Mouse (Mus musculus) bone marrow macrophage, adult 2 months (primary cell): ENCODE results near the gene Pgghg. TPM values are rescaled to one million over a fixed set of nuclear protein-coding genes. Genes with fewer than 3 reads are reported as not detected.
A peak's percentile ranks its signal among the peaks of the same experiment; 100 is the strongest.

Experiments
- H3K27ac ChIP-seq: 2 replicates; pipeline ENCODE4 v1.5.1; 2012; ENCODE audit warnings: low read depth, low read length; ENCODE audit not compliant: insufficient read depth
- H3K4me1 ChIP-seq: 2 replicates; pipeline ENCODE4 v1.6.1; 2012; ENCODE audit warnings: low read length; ENCODE audit not compliant: control insufficient read depth, insufficient read depth
- H3K4me3 ChIP-seq: 2 replicates; pipeline ENCODE4 v1.5.1; 2012; ENCODE audit warnings: mild to moderate bottlenecking, low read length, moderate library complexity; ENCODE audit not compliant: insufficient read depth
- CTCF ChIP-seq: IDR thresholded peaks from 2 replicates; pipeline ENCODE4 v1.5.1; 2012; ENCODE audit warnings: low read depth, mild to moderate bottlenecking, low read length, moderate library complexity
- POLR2A ChIP-seq: IDR thresholded peaks from 2 replicates; pipeline ENCODE4 v1.6.1; 2012; ENCODE audit warnings: mild to moderate bottlenecking, low read depth, low read length, borderline replicate concordance
- polyA plus RNA-seq: library from polyadenylated mRNA; stranded (reverse); fragments of >200 nt; gene quantifications from 2 replicates; pipeline ENCODE4 v1.2.4, GENCODE M21; 2012; ENCODE audit not compliant: missing spikeins, insufficient read depth, insufficient read length

Pgghg gene
- polyA plus RNA-seq, 1 experiment, result 13.8 TPM

DNA sequence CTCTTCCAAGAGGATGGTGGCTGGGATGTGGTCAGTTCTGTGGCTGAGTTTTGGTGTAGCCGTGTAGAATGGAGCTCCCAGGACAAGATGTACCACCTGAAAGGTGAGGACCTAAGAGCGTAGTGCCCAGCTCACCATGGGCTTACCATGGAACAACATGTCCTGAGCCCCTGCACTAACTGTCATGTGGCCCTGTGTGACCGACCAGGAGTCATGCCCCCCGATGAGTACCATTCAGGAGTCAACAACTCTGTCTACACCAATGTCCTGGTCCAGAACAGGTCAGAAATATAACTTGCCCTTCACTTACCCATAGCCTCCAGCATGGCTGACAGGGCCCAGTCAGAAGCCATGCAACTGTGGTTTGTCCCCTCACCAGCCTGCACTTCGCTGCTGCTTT, 4.1 kb downstream of the Pgghg start:
- no peak overlapping the region for H3K27ac ChIP-seq
- no peak for TF ChIP-seq POLR2A
- no peak for TF ChIP-seq CTCF
- H3K4me1 ChIP-seq, result peaks cover 42% of the 10 kb centered on the region
- no peak overlapping the region for H3K4me3 ChIP-seq

DNA sequence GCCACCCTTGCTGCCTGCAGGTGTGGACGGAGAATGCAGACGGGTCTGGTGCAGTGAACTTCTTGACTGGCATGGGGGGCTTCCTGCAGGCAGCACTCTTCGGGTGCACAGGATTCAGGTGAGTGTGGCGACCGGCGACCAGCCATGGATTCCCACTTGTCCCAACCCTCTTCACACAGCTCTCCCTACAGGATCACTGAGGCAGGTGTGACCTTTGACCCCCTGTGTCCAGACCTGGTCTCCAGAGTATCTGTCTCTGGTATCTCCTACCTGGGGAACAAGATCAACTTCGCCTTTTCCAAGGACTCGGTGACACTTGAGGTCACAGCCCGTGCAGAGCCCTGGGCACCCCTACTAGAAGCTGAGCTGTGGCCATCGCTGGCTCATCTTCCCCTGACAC, 5.1 kb downstream of the Pgghg start:
- Histone ChIP-seq H3K4me3 (no peak overlapping the region), H3K27ac (no peak overlapping the region), H3K4me1 (peaks cover 45% of the 10 kb centered on the region)
- TF ChIP-seq POLR2A, result no peak
- no peak for TF ChIP-seq CTCF

- Histone ChIP-seq H3K4me1 (peaks cover 50% of the 10 kb centered on the region), H3K27ac (no peak overlapping the region), H3K4me3 (no peak overlapping the region)
- no peak for TF ChIP-seq CTCF
- TF ChIP-seq POLR2A, result no peak
These were observed 5.8 kb downstream of the Pgghg start for GRCm38 (mm10) chr7:140946980-140947379.

GRCm38 (mm10) chr7:140948161-140948560, 7.0 kb downstream of the Pgghg start:
- H3K4me3 ChIP-seq, result no peak overlapping the region
- peaks cover 50% of the 10 kb centered on the region for H3K4me1 ChIP-seq
- TF ChIP-seq POLR2A (no peak), CTCF (no peak)
- no peak overlapping the region for H3K27ac ChIP-seq

GRCm38 (mm10) chr7:140949255-140949654, 8.1 kb downstream of the Pgghg start:
- TF ChIP-seq POLR2A, result no peak
- TF ChIP-seq CTCF, result no peak
- Histone ChIP-seq H3K27ac (no peak overlapping the region), H3K4me1 (peaks cover 50% of the 10 kb centered on the region), H3K4me3 (no peak overlapping the region)

GRCm38 (mm10) chr7:140949824-140950530, 8.8 kb downstream of the Pgghg start, which contains the start of gene Ifitm5:
Ifitm5 (minus strand) TSS chr7:140950291.
- no peak within 1 kb of the TSS for H3K4me3 ChIP-seq
- no peak within 1 kb of the TSS for H3K27ac ChIP-seq
- H3K4me1 ChIP-seq, result peaks cover 50% of the 10 kb centered on the region
- TF ChIP-seq CTCF (no peak), POLR2A (no peak)

- Histone ChIP-seq H3K4me3 (no peak overlapping the region), H3K27ac (no peak overlapping the region), H3K4me1 (peaks cover 51% of the 10 kb centered on the region)
- no peak for TF ChIP-seq POLR2A
- no peak for TF ChIP-seq CTCF
These were observed 9.9 kb downstream of the Pgghg start for GRCm38 (mm10) chr7:140951051-140951450.

- no peak overlapping the region for H3K27ac ChIP-seq
- peaks cover 52% of the 10 kb centered on the region for H3K4me1 ChIP-seq
These were observed 10.6 kb downstream of the Pgghg start for GRCm38 (mm10) chr7:140951765-140952164.

DNA sequence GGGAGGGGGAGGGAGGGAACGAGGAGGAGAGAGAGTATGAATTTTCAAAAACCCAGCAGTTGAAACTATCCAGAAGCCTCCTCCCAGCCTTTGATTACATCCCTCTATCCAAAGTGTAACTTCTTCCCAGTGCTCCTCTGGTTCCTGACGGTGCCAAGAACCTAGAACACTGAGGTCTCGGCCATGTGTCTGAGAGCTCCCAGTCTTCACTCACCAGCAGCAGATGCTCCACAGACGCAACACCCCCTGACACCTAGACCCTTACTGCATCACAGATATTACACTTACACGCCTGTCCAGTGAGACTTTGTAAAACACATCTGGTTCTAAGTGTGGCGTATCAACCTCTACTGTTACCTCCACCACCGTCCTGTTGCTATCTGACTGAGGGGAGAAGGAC, 11.2 kb downstream of the Pgghg start:
- peak overlapping the region; percentile 87 for H3K27ac ChIP-seq
- H3K4me3 ChIP-seq, result peak overlapping the region; percentile 51; the same call in 1 of the 2 replicates
- TF ChIP-seq CTCF (no peak), POLR2A (no peak)
- peaks cover 50% of the 10 kb centered on the region for H3K4me1 ChIP-seq

More at GRCm38 (mm10) chr7:140951765-140952164, 10.6 kb downstream of the Pgghg start:
- H3K4me3 ChIP-seq, result no peak overlapping the region
- no peak for TF ChIP-seq POLR2A
- TF ChIP-seq CTCF, result no peak

GRCm38 (mm10) chr7:140953133-140953532, 11.9 kb downstream of the Pgghg start:
- no peak for TF ChIP-seq POLR2A
- TF ChIP-seq CTCF, result no peak
- Histone ChIP-seq H3K4me3 (peak overlapping the region; percentile 51), H3K4me1 (peaks cover 43% of the 10 kb centered on the region), H3K27ac (peak overlapping the region; percentile 87)
